Mouse (Mus musculus) liver, postnatal 0 days (tissue): ENCODE data around the gene Evc. TPM values are rescaled to one million over a fixed set of nuclear protein-coding genes. Genes with fewer than 3 reads are reported as not detected.
A peak's percentile ranks its signal among the peaks of the same experiment; 100 is the strongest.

Source experiments
- ATAC-seq: fragments of 200-750 bp; cut with Nextera tagmentation; 2 replicates; pipeline ENCODE4 v1.8.0; 2017; ENCODE audit warnings: mild to moderate bottlenecking, moderate library complexity
- DNase-seq: peaks from one replicate; pipeline ENCODE4 v3.0.0-alpha.2; 2016
- H3K27ac ChIP-seq: fragments of 300-500 bp; sonication (generic); 2 replicates; pipeline ENCODE4 v1.5.1; 2014; ENCODE audit warnings: antibody characterized with exemption, moderate library complexity, mild to moderate bottlenecking, low read depth
- H3K27me3 ChIP-seq: fragments of 300-500 bp; sonication (generic); 2 replicates; pipeline ENCODE4 v1.6.1; 2014; ENCODE audit warnings: low read length, control low read depth, mixed read lengths; ENCODE audit not compliant: insufficient read depth
- H3K36me3 ChIP-seq: fragments of 300-500 bp; sonication (generic); replicated peaks from 2 replicates; pipeline ENCODE4 v1.6.1; 2014; ENCODE audit warnings: mild to moderate bottlenecking, control low read depth, low read length, moderate library complexity, mixed read lengths; ENCODE audit not compliant: insufficient read depth
- H3K4me1 ChIP-seq: fragments of 300-500 bp; sonication (generic); 2 replicates; pipeline ENCODE4 v1.6.1; 2014; ENCODE audit warnings: antibody characterized with exemption, mild to moderate bottlenecking, control low read depth; ENCODE audit not compliant: insufficient read depth
- H3K4me2 ChIP-seq: fragments of 300-500 bp; sonication (generic); 2 replicates; pipeline ENCODE4 v1.6.1; 2014; ENCODE audit warnings: low read depth, mild to moderate bottlenecking, low read length, moderate library complexity, mixed read lengths
- H3K4me3 ChIP-seq: fragments of 300-500 bp; sonication (generic); 2 replicates; pipeline ENCODE4 v1.5.1; 2014; ENCODE audit warnings: low read depth, low read length
- H3K9ac ChIP-seq: fragments of 300-500 bp; sonication (generic); replicated peaks from 2 replicates; pipeline ENCODE4 v1.6.1; 2014; ENCODE audit warnings: mild to moderate bottlenecking, moderate library complexity
- H3K9me3 ChIP-seq: fragments of 300-500 bp; sonication (generic); 2 replicates; pipeline ENCODE4 v1.6.1; 2016; ENCODE audit warnings: mild to moderate bottlenecking, control low read depth, low read length, mixed read lengths
- CTCF ChIP-seq: sonication (generic); IDR thresholded peaks from 2 replicates; pipeline ENCODE4 v1.5.1; 2016; ENCODE audit warnings: antibody characterized with exemption, low read depth
- EP300 ChIP-seq: IDR thresholded peaks from 2 replicates; pipeline ENCODE4 v1.6.1; 2016; ENCODE audit warnings: antibody characterized with exemption, low read depth, mild to moderate bottlenecking
- WGBS: fragments of 180-500 bp; shearing (Covaris S2); extraction: QIAGEN DNeasy Blood & Tissue Kit; methylation state at CpG from one replicate; pipeline ENCODE4 v1.1.7; 2014; ENCODE audit not compliant: insufficient replicate concordance; 5-methylcytosine and 5-hydroxymethylcytosine counted together
- polyA plus RNA-seq: library from polyadenylated mRNA; unstranded; fragments of >200 nt; fragmentation: Nextera tagmentation; extraction: Ambion mirVana; gene quantifications from 2 replicates; pipeline ENCODE4 v1.2.1, GENCODE M21; 2015

Gene Evc
- polyA plus RNA-seq, 1 experiment from 2014 or later, result 0.65 TPM

- Histone ChIP-seq H3K9ac (no peak overlapping the region), H3K36me3 (no peaks in the 10 kb centered on the region), H3K4me2 (no peak overlapping the region), H3K27me3 (no peaks in the 10 kb centered on the region), H3K27ac (no peak overlapping the region), H3K4me1 (no peaks in the 10 kb centered on the region), H3K9me3 (no peaks in the 10 kb centered on the region), H3K4me3 (no peak overlapping the region)
- no peak for DNase-seq
- ATAC-seq, result no peak
- 60% methylated on average over 3 of the region's 3 CpGs for WGBS
- TF ChIP-seq CTCF (no peak), EP300 (no peak)
Observed at GRCm38 (mm10) chr5:37320174-37320573, 16.5 kb downstream of the Evc start.

- WGBS, result 56% methylated on average over 6 of the region's 6 CpGs
- Histone ChIP-seq H3K36me3 (no peaks in the 10 kb centered on the region), H3K9me3 (no peaks in the 10 kb centered on the region), H3K27ac (no peak overlapping the region), H3K4me2 (no peak overlapping the region), H3K4me3 (no peak overlapping the region), H3K9ac (no peak overlapping the region), H3K27me3 (no peaks in the 10 kb centered on the region), H3K4me1 (no peaks in the 10 kb centered on the region)
- ATAC-seq, result no peak
- TF ChIP-seq EP300 (no peak), CTCF (no peak)
- no peak for DNase-seq
Observed at GRCm38 (mm10) chr5:37318715-37319114, 18.0 kb downstream of the Evc start.

GRCm38 (mm10) chr5:37312980-37313722, 23.5 kb downstream of the Evc start:
- Histone ChIP-seq H3K9ac (no peak overlapping the region), H3K36me3 (no peaks in the 10 kb centered on the region), H3K9me3 (no peaks in the 10 kb centered on the region), H3K4me2 (no peak overlapping the region), H3K4me3 (no peak overlapping the region), H3K27ac (no peak overlapping the region), H3K4me1 (no peaks in the 10 kb centered on the region), H3K27me3 (no peaks in the 10 kb centered on the region)
- WGBS, result 76% methylated on average over 12 of the region's 12 CpGs
- ATAC-seq, result no peak
- TF ChIP-seq CTCF (no peak), EP300 (no peak)
- no peak for DNase-seq

- DNase-seq (no peak), ATAC-seq (no peak)
- WGBS, result 79% methylated on average over 9 of the region's 9 CpGs
- TF ChIP-seq CTCF (no peak), EP300 (no peak)
- Histone ChIP-seq H3K4me3 (no peak overlapping the region), H3K4me1 (no peaks in the 10 kb centered on the region), H3K36me3 (no peaks in the 10 kb centered on the region), H3K27me3 (no peaks in the 10 kb centered on the region), H3K9ac (no peak overlapping the region), H3K27ac (no peak overlapping the region), H3K4me2 (no peak overlapping the region), H3K9me3 (no peaks in the 10 kb centered on the region)
Observed at GRCm38 (mm10) chr5:37310026-37310425, 26.7 kb downstream of the Evc start.

GRCm38 (mm10) chr5:37298370-37298769, 38.3 kb downstream of the Evc start:
- no peaks in the 10 kb centered on the region for H3K4me1 ChIP-seq
- no peaks in the 10 kb centered on the region for H3K9me3 ChIP-seq
- H3K36me3 ChIP-seq, result no peaks in the 10 kb centered on the region
- no peak overlapping the region for H3K9ac ChIP-seq
- TF ChIP-seq EP300, result no peak
- TF ChIP-seq CTCF, result peak; percentile 85
- no peak overlapping the region for H3K27ac ChIP-seq
- 11% methylated on average over 7 of the region's 7 CpGs for WGBS
- no peaks in the 10 kb centered on the region for H3K27me3 ChIP-seq
- ATAC-seq (no peak), DNase-seq (peak; percentile 34)
- no peak overlapping the region for H3K4me2 ChIP-seq
- H3K4me3 ChIP-seq, result no peak overlapping the region

- no peaks in the 10 kb centered on the region for H3K4me1 ChIP-seq
- H3K4me3 ChIP-seq, result no peak overlapping the region
- DNase-seq (no peak), ATAC-seq (no peak)
- no peak for TF ChIP-seq CTCF
- TF ChIP-seq EP300, result no peak
- H3K4me2 ChIP-seq, result no peak overlapping the region
- no peak overlapping the region for H3K27ac ChIP-seq
- no peaks in the 10 kb centered on the region for H3K36me3 ChIP-seq
- 61% methylated on average over 10 of the region's 10 CpGs for WGBS
- H3K27me3 ChIP-seq, result no peaks in the 10 kb centered on the region
- H3K9me3 ChIP-seq, result no peaks in the 10 kb centered on the region
- H3K9ac ChIP-seq, result no peak overlapping the region
Observed at GRCm38 (mm10) chr5:37296717-37297116, 40.0 kb downstream of the Evc start.
